Mouse (Mus musculus): ENCODE measurements around the gene Exosc8. TPM values are rescaled to one million over a fixed set of nuclear protein-coding genes. Genes with fewer than 3 reads are reported as not detected.

Gene Exosc8
- polyA plus RNA-seq, 1 experiment from 2014 or later = 203 TPM

Other genes with a start within 250 kb of the Exosc8 start
- 84.6 and 91.2 TPM in 2 replicates for gene Supt20, start 42.6 kb downstream of the Exosc8 start, polyA plus RNA-seq (2014; fragmentation: Nextera tagmentation; extraction: Ambion mirVana)
- gene Gm21958, start 21.0 kb downstream of the Exosc8 start, polyA plus RNA-seq (2014; fragmentation: Nextera tagmentation; extraction: Ambion mirVana) = 0.91 TPM in 1 of 2 replicates, not detected in the other
- 48.9 and 49.3 TPM in 2 replicates for gene Alg5, start 146 bp upstream of the Exosc8 start, polyA plus RNA-seq (2014; fragmentation: Nextera tagmentation; extraction: Ambion mirVana)
- 0.51 and 0.66 TPM in 2 replicates for gene Smad9, start 20.2 kb upstream of the Exosc8 start, polyA plus RNA-seq (2014; fragmentation: Nextera tagmentation; extraction: Ambion mirVana)
- 38.1 and 38.7 TPM in 2 replicates for gene Rfxap, start 72.4 kb upstream of the Exosc8 start, polyA plus RNA-seq (2014; fragmentation: Nextera tagmentation; extraction: Ambion mirVana)
- gene Sertm1, start 180.5 kb upstream of the Exosc8 start, polyA plus RNA-seq (2014; fragmentation: Nextera tagmentation; extraction: Ambion mirVana) = 0.77 and 0.82 TPM in 2 replicates